Mouse (Mus musculus) MEL (cell line): ENCODE results near the gene Hhex.

Experiments used
- CHD2 ChIP-seq: IDR thresholded peaks from 2 replicates; pipeline ENCODE4 v1.6.1; 2011; ENCODE audit warnings: low read length, improper control_type of control experiment
- RCOR1 ChIP-seq: IDR thresholded peaks from 2 replicates; pipeline ENCODE4 v1.6.1; 2012; ENCODE audit warnings: low read depth, mild to moderate bottlenecking, inconsistent platforms, low read length, improper control_type of control experiment
- UBTF ChIP-seq: IDR thresholded peaks from 2 replicates; pipeline ENCODE4 v1.6.1; 2012; ENCODE audit warnings: low read depth, mild to moderate bottlenecking, inconsistent platforms, low read length, improper control_type of control experiment, moderate library complexity, borderline replicate concordance; ENCODE audit not compliant: insufficient read depth

- no peak for TF ChIP-seq UBTF
- no peak for TF ChIP-seq CHD2
- no peak for TF ChIP-seq RCOR1
Observed at GRCm38 (mm10) chr19:37431139-37431756, 3.4 kb upstream of the Hhex start.
